Mouse (Mus musculus): ENCODE data around the gene Mink1.

- no peak for TF ChIP-seq CTCF (IDR thresholded peaks at IDR 0.05; ENCODE audit: borderline replicate concordance, control insufficient read depth, extremely low read depth, insufficient read depth, low read length, poor library complexity)
- no peak for TF ChIP-seq POLR2A (IDR thresholded peaks at IDR 0.05; ENCODE audit: control insufficient read depth, extremely low read depth, insufficient read depth, low read length, poor library complexity)
These were observed 77.3 kb downstream of the Mink1 start for GRCm38 (mm10) chr11:70639976-70640375.

Measured in thymus, adult 2 months (tissue).